Mouse (Mus musculus) gastrocnemius, postnatal 36 days (tissue): ENCODE measurements around the gene Cdh16. TPM values are rescaled to one million over a fixed set of nuclear protein-coding genes. Genes with fewer than 3 reads are reported as not detected.
"Not testable (repeated sequence)": the region's sequence is repeated elsewhere in the genome, so short reads cannot be mapped to it uniquely, and the experiment has no call there.

Source experiments
- DNase-seq, 2 experiments: peaks; one replicate each; pipeline ENCODE4 v3.0.0; 2022
- intact Hi-C: fragments of 180-260 bp; cut with DNase I; formaldehyde crosslinking; loops from one replicate; pipeline ENCODE4 v1.15.1; 2025
- total RNA-seq, 2 experiments: library from RNA; stranded (reverse); gene quantifications; 2 replicates each; pipeline ENCODE4 v1.2.3; 2021

The Cdh16 gene
- total RNA-seq, 2 experiments from 2014 or later, result not detected

GRCm38 (mm10) chr8:104590284-104590683, 33.9 kb downstream of the Cdh16 start:
- no peak for DNase-seq
- intact Hi-C loops, result no loop called here

GRCm38 (mm10) chr8:104584522-104584921, 39.7 kb downstream of the Cdh16 start:
- intact Hi-C loops, result no loop called here
- DNase-seq, result no peak

GRCm38 (mm10) chr8:104577606-104578005, 46.6 kb downstream of the Cdh16 start:
- intact Hi-C loops, DNase-seq: not testable (repeated sequence)

- DNase-seq, result no peak
- intact Hi-C loops, result no loop called here
Observed at GRCm38 (mm10) chr8:104576820-104577219, 47.4 kb downstream of the Cdh16 start.

GRCm38 (mm10) chr8:104570436-104571343, 53.5 kb downstream of the Cdh16 start:
- intact Hi-C loops, result loop anchor here (2.0 to 5.0 kb wide), 2 partner anchors 128 to 226 kb away; partner anchors contain the start of gene Dync1li2
- DNase-seq, result peak; percentile 79 to 83

- DNase-seq, result no peak
- intact Hi-C loops, result no loop called here
Observed at GRCm38 (mm10) chr8:104569559-104569958, 54.6 kb downstream of the Cdh16 start.

- intact Hi-C loops, result no loop called here
- DNase-seq, result no peak
Observed at GRCm38 (mm10) chr8:104565457-104565798, 58.8 kb downstream of the Cdh16 start.

GRCm38 (mm10) chr8:104564633-104565456, 59.4 kb downstream of the Cdh16 start:
- intact Hi-C loops, result no loop called here
- DNase-seq, result peak; percentile 75 to 79

GRCm38 (mm10) chr8:104560731-104561130, 63.5 kb downstream of the Cdh16 start:
- intact Hi-C loops, result no loop called here

GRCm38 (mm10) chr8:104557226-104557625, 67.0 kb downstream of the Cdh16 start:
- intact Hi-C loops, result no loop called here
- no peak for DNase-seq

More at GRCm38 (mm10) chr8:104560731-104561130, 63.5 kb downstream of the Cdh16 start:
- DNase-seq, result no peak

- intact Hi-C loops, result no loop called here
- no peak for DNase-seq
Observed at GRCm38 (mm10) chr8:104555191-104555590, 69.0 kb downstream of the Cdh16 start.

Other genes starting within 250 kb of the Cdh16 start
- gene Cmtm4, start 228.6 kb downstream of the Cdh16 start, total RNA-seq, result 1 to 10 TPM; 4.2 to 4.9 TPM
- gene Dync1li2, start 181.3 kb downstream of the Cdh16 start, total RNA-seq, result 100 to 1,000 TPM in 1 of 2 experiments, 10 to 100 TPM in 1; 82.6 to 121 TPM
- not detected for gene Terb1, start 114.5 kb downstream of the Cdh16 start, total RNA-seq
- 10 to 100 TPM; 18.6 to 23.8 TPM for gene Nae1, start 89.8 kb downstream of the Cdh16 start, total RNA-seq
- gene Car7, start 89.7 kb downstream of the Cdh16 start, total RNA-seq, result under 1 TPM; 0.25 to 0.61 TPM
- gene Pdp2, start 32.9 kb downstream of the Cdh16 start, total RNA-seq, result 1 to 10 TPM; 4.2 to 7.4 TPM
- 1 to 10 TPM; 2.2 to 2.9 TPM for gene Rrad, start 6.9 kb upstream of the Cdh16 start, total RNA-seq
- 10 to 100 TPM; 29.1 to 29.4 TPM for gene Ciao2b, start 17.6 kb upstream of the Cdh16 start, total RNA-seq
- gene Ces2a, start 109.6 kb upstream of the Cdh16 start, total RNA-seq, result not detected
- under 1 TPM; 0.15 to 0.17 TPM for gene Ces2b, start 207.2 kb upstream of the Cdh16 start, total RNA-seq
- 1 to 10 TPM in 1 of 2 experiments, under 1 TPM in 1; 0.20 to 1.3 TPM for gene Ces2c, start 222.7 kb upstream of the Cdh16 start, total RNA-seq